Mouse (Mus musculus) lung, adult 2 months (tissue): Measurements from ENCODE around the gene Dtx2. TPM values are rescaled to one million over a fixed set of nuclear protein-coding genes. Genes with fewer than 3 reads are reported as not detected.
"Not testable (repeated sequence)": the region's sequence is repeated elsewhere in the genome, so short reads cannot be mapped to it uniquely, and the experiment has no call there.

Experiments
- DNase-seq: peaks from one replicate; pipeline ENCODE4 v3.0.0; 2022
- H3K4me1 ChIP-seq: fragments of 200-500 bp; 2 replicates; pipeline ENCODE4 v1.6.1; 2011; ENCODE audit warnings: low read length; ENCODE audit not compliant: control insufficient read depth, insufficient read depth
- H3K4me3 ChIP-seq: fragments of 200-500 bp; replicated peaks from 2 replicates; pipeline ENCODE3; 2011; ENCODE audit warnings: low read depth, mild to moderate bottlenecking, control low read depth, low read length; ENCODE audit errors: extremely low read depth
- CTCF ChIP-seq: fragments of 200-500 bp; IDR thresholded peaks from 2 replicates; pipeline ENCODE4 v1.5.1; 2011; ENCODE audit warnings: mild to moderate bottlenecking, low read length, control low read depth; ENCODE audit not compliant: insufficient read depth
- POLR2A ChIP-seq: fragments of 200-500 bp; IDR thresholded peaks from 2 replicates; pipeline ENCODE4 v1.6.1; 2011; ENCODE audit warnings: low read depth, mild to moderate bottlenecking, control low read depth, low read length, borderline replicate concordance; ENCODE audit errors: extremely low read depth
- WGBS: fragments of 180-500 bp; shearing (Covaris S2); methylation state at CpG from one replicate; pipeline ENCODE4 v1.1.7; 2018; 5-methylcytosine and 5-hydroxymethylcytosine counted together
- polyA plus RNA-seq: library from polyadenylated mRNA; depleted of rRNA; stranded (reverse); fragments of >200 nt; gene quantifications from 2 replicates; pipeline ENCODE4 v1.2.3, GENCODE M21; 2012

Dtx2 gene
- polyA plus RNA-seq, 1 experiment: 23.9 TPM

- Histone ChIP-seq H3K4me3 (no peak overlapping the region), H3K4me1 (no peaks in the 10 kb centered on the region; the same call in 1 of the 2 replicates)
- TF ChIP-seq POLR2A (no peak), CTCF (no peak)
- no peak for DNase-seq
- 15% methylated on average over 10 of the region's 10 CpGs for WGBS
Measured at GRCm38 (mm10) chr5:136051231-136052085, 56.9 kb downstream of the Dtx2 start.

GRCm38 (mm10) chr5:136052861-136053655, 58.5 kb downstream of the Dtx2 start:
- Histone ChIP-seq H3K4me1 (no peaks in the 10 kb centered on the region; the same call in 1 of the 2 replicates), H3K4me3 (no peak overlapping the region)
- no peak for DNase-seq
- 68% methylated on average over 8 of the region's 8 CpGs for WGBS
- TF ChIP-seq POLR2A (no peak), CTCF (no peak)

DNA sequence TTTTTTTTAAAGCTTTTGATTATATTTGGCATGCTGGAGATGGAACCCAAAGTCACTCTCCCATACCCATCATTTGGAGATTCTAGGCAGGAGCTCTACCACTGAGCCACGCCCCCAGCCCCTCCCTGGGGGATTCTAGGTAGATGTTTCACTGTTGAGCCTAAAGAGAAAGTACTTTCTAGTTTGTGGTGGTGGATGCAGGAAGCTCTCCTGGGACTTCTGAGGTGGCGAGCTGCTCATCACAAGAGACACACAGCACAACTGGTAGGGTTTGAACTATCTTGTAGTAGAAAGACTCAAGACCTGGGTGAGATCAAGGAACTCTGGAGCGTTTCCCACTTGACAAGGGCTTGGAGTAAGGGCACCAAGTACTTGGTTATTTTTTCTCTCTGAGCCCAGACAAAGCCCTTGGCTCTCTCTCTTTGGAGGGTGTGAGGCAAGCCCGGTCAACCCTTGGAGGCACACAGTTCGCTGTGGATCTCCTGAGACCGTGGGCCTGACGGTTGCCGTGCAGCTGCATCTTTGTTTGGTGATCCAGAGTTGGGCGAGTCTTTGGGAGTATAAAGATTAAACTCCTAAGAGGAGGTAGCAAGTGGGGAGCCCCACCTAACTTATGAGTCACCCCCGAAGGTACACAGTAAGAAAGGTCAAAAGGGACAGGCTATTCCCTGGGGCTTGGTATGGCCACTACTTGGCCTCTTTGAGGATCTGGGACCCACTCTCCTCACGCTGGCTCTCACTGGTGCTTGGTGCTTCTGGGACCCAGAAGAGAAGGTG, 59.9 kb downstream of the Dtx2 start, which contains the start of gene Upk3bl:
Upk3bl (plus strand) TSS at position 192 of the 777 bp plus-strand sequence.
- no peak within 1 kb of the TSS for H3K4me3 ChIP-seq
- 79% methylated on average over 11 of the region's 11 CpGs for WGBS
- DNase-seq: no peak
- TF ChIP-seq POLR2A (no peak), CTCF (no peak)
- no peaks in the 10 kb centered on the region; the same call in 1 of the 2 replicates for H3K4me1 ChIP-seq

DNA sequence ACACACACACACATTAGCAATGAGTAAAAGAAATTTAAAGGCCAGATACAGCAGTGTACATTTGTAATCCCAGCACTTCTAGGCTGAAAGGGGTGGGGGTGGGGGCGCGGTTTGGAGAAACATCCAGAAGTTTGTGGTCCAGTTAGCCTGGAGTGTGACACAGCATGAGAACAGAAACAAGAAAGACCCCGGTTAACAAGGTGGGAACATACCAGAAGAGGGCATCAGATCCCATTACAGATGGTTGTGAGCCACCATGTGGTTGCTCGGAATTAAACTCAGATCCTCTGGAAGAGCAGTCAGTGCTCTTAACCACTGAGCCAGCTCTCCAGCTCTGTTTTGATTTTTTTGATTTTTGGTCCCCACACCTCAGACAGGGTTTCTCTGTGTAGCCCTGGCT, 61.5 kb downstream of the Dtx2 start:
- DNase-seq: no peak
- no peak for TF ChIP-seq POLR2A
- no peak for TF ChIP-seq CTCF
- WGBS: 48% methylated on average over 4 of the region's 4 CpGs
- Histone ChIP-seq H3K4me3 (no peak overlapping the region), H3K4me1 (no peaks in the 10 kb centered on the region; the same call in 1 of the 2 replicates)

GRCm38 (mm10) chr5:136057085-136057484, 62.5 kb downstream of the Dtx2 start:
- no peaks in the 10 kb centered on the region for H3K4me1 ChIP-seq
- 23% methylated on average over 8 of the region's 8 CpGs for WGBS
- no peak overlapping the region for H3K4me3 ChIP-seq
- DNase-seq: no peak
- TF ChIP-seq POLR2A (no peak), CTCF (no peak)

DNA sequence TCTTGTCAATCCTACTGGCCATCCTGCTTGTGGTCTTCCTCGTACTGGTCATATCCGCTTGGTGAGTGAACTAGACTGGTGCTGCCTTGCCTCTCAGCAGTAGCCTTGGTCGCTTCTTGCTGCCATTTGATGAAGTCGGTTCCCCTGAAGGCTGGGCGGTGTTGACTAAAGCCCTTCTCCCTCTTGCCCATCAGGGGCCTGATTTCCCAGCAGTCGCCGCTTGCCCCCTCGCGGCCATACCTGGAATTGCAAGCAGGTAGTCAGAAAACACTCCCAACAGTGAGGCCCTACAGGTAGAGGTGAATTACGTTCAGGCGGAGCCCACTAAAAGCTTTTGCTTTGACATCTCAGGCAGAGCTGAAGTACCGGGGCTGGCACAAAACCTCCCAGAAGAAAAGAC, 67.0 kb downstream of the Dtx2 start:
- peak; percentile 81 for TF ChIP-seq CTCF
- TF ChIP-seq POLR2A: no peak
- peak; percentile 79 for DNase-seq
- H3K4me3 ChIP-seq: no peak overlapping the region
- whole genome bisulfite sequencing: 11% methylated on average over 12 of the region's 12 CpGs
- H3K4me1 ChIP-seq: no peaks in the 10 kb centered on the region

DNA sequence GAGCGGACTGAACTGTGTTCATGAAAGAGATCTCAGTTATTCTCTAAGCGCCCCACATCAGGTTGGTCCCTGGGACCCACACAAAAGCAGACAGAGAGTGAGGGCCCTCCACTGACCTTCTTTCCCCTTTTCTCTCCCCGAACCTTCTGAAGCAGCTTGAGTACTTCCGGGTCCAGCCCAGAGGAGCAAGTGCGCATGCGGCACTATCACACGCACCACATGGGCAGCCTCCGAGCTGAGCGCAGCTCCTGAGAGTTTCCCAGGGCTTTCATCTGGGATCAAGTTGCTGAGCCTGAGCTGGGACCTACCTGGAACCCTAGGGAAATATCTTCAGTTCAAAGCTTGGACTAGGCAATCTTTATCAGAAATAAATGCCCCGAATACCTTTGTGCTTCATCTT, 69.3 kb downstream of the Dtx2 start:
- no peak for TF ChIP-seq POLR2A
- no peak for TF ChIP-seq CTCF

GRCm38 (mm10) chr5:136066404-136067148, 72.0 kb downstream of the Dtx2 start:
- DNase-seq, H3K4me3 ChIP-seq, H3K4me1 ChIP-seq: not testable (repeated sequence)
- WGBS: 33% methylated on average over 11 of the region's 11 CpGs

More for the DNA sequence above, 69.3 kb downstream of the Dtx2 start:
- no peak overlapping the region for H3K4me3 ChIP-seq
- no peaks in the 10 kb centered on the region for H3K4me1 ChIP-seq
- 87% methylated on average over 10 of the region's 10 CpGs for WGBS
- no peak for DNase-seq

DNA sequence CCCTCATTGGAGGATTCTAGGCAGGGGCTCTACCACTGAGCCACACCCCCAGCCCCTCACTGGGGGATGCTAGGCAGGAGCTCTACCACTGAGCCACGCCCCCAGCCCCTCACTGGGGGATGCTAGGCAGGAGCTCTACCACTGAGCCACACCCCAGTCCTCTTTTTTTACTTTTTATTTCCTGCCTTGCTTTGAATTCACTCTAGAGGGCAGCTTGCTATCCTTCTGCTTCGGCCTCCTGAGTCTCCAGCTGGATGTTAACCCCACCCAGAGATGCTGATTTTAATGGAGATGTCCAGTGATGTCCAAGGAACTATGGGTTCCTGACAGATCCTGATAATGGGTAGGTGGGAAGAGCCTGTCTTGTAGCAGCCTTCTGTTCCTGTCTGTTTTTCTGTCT, 74.8 kb downstream of the Dtx2 start:
- no peak for DNase-seq
- TF ChIP-seq CTCF (no peak), POLR2A (no peak)
- H3K4me1 ChIP-seq: no peaks in the 10 kb centered on the region
- H3K4me3 ChIP-seq: no peak overlapping the region
- WGBS: 62% methylated on average over 2 of the region's 2 CpGs
